Mouse (Mus musculus) erythroblast, embryonic 14.5 days (primary cell): Measurements from ENCODE around the gene Stoml3.

ENCODE experiments used
- GATA1 ChIP-seq: IDR thresholded peaks from 2 replicates; pipeline ENCODE4 v1.6.1; 2012; ENCODE audit warnings: low read length, inconsistent platforms, mixed read lengths
- TAL1 ChIP-seq: IDR thresholded peaks from 3 replicates; pipeline ENCODE4 v1.6.1; 2012; ENCODE audit warnings: low read length, inconsistent platforms, mixed read lengths

- TF ChIP-seq GATA1: no peak
- TF ChIP-seq TAL1: no peak
Observed at GRCm38 (mm10) chr3:53453346-53453745, 35.1 kb upstream of the Stoml3 start.
